Mouse (Mus musculus) thymus, adult 2 months (tissue): ENCODE measurements around the gene Usp20.

Source experiments
- CTCF ChIP-seq: fragments of 200-500 bp; IDR thresholded peaks from 2 replicates; pipeline ENCODE4 v1.5.1; 2012; ENCODE audit warnings: mild to moderate bottlenecking, control low read depth, low read length, moderate library complexity, borderline replicate concordance; ENCODE audit not compliant: control insufficient read depth, poor library complexity, insufficient read depth; ENCODE audit errors: extremely low read depth
- POLR2A ChIP-seq: fragments of 200-500 bp; IDR thresholded peaks from 2 replicates; pipeline ENCODE4 v1.6.1; 2012; ENCODE audit warnings: mild to moderate bottlenecking, low read length, control low read depth, moderate library complexity; ENCODE audit not compliant: control insufficient read depth, poor library complexity, insufficient read depth; ENCODE audit errors: extremely low read depth

DNA sequence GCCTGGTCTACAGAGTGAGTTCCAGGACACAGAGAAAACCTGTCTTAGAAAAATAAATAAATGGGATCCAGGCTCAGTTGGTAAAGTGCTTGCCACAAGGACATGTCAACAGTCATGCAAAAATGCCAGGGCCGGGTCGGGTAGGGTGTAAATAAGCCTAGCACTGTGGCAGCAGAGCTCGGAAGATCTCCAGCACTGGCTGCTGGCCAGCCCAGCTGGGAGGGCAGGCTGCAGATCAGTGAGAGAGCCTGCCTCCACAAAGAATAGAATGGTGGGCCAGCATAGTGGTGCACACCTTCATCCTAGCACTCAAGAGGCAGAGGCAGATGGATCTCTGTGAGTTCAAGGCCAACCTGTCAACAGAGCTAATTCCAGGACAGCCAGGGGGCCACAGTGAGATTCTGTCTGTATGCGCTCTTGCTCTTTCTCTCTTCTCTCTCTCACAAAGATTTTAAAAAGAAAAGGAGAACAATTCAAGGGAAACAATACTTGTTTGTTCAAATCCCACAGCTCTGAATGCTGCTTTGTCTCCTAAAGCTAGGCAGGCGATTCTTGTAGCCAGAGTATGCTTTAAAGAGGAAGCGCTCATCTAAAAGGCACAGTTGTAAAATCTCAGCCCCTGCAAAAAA, 75.6 kb downstream of the Usp20 start:
- TF ChIP-seq CTCF (no peak), POLR2A (no peak)
